Mouse (Mus musculus) central nervous system, embryonic 11.5 days (tissue): ENCODE measurements around the gene Peg12. TPM values are rescaled to one million over a fixed set of nuclear protein-coding genes. Genes with fewer than 3 reads are reported as not detected.

Source experiments
- polyA plus RNA-seq: library from polyadenylated mRNA; depleted of rRNA; stranded (reverse); fragments of >200 nt; gene quantifications from 2 replicates; pipeline ENCODE4 v1.2.3, GENCODE M21; 2012; rRNA removed

The Peg12 gene
- polyA plus RNA-seq = 24.9 and 27.5 TPM in 2 replicates

GRCm38 (mm10) chr7:62463878-62464755, at the start of gene Peg12:
TSS of gene Peg12 (minus strand) at chr7:62464510.

DNA sequence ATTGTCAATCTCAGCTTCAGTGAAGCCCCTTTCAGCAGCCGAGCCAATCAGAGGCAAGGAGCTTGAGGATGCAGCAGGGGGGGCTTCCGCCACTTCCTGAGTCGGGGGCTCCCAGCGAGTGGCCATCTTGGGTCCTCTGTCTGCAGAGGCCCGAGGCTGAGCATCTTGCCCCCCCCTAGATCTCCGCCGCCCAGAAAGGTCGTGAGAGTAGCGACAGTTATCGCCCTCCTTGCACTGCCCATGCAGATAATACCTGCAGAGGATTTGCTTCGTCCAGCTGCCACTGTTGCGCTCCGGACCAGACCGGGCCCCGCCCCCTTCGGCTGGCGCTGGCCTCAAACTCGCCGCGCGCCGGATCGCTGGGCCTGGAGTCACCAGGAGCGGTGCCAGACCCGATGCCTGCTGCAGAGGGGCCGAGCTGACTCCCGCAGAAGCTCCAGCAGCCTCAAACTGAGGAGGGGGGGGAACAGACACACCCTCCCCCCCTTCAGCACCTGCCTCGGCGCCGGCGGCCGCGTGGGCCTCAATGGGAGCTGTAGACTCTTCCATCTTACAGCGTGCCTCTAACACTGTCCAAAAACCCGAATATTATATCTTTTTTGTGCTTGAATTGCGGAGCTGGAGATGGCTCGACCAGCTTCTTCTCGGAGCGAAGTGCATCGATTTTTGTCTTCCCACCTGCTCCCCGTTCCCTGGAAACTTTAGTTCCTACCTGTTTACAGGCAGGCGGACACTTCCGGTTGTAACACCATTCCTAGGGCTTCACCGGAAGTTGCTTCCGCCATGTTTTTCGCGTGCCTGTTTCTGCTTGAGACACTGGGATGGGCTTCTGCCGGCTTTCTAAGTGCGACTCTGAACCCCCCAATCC, 44.6 kb downstream of the Peg12 start, which contains the start of gene Mkrn3:
TSS of gene Mkrn3 (minus strand) at position 647 of the 868 bp plus-strand sequence.

Other genes with a start within 250 kb of the Peg12 start
- 103 and 125 TPM in 2 replicates for gene Ndn, start 117.9 kb downstream of the Peg12 start, polyA plus RNA-seq
- 15.1 and 21.1 TPM in 2 replicates for gene Magel2, start 87.5 kb downstream of the Peg12 start, polyA plus RNA-seq
- 15.2 and 22.2 TPM in 2 replicates for gene Mkrn3, start 44.4 kb downstream of the Peg12 start, polyA plus RNA-seq